Mouse (Mus musculus): ENCODE measurements around the gene Srsf3.

DNA sequence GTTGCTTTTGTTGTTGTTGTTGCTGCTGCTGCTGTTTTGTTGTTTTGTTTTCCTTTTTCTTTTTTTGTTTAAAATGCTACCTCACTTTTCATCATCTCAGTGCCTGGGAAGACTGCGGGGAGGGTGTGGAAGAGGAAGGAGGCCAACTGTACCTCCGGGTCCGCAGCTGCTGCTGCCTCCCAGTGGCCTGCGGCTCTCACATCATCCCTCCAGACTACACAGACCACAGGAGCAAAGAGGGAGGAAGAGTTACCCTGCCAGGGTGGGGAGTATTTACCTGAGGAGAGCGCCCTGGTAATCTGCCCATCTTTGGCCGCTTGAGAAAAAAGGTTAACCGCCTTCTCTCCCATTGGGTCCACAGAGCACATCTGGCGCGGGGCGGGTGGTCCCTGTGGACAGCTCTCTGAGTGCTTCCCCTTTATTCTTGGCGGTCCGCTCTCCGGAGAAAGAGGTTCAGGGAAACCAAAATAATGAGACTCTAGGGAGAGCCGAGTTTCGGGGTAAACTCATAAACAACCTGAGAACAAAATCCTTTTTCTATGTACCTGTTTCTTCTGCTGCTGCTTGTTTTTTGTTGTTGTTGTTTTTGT is 10.1 kb upstream of the Srsf3 start:
- no peak for TF ChIP-seq POLR2A (IDR thresholded peaks at IDR 0.05; ENCODE audit: low read depth, low read length)
- peak; percentile 62 for TF ChIP-seq CTCF (conservative IDR thresholded peaks at IDR 0.05; ENCODE audit: insufficient read depth, insufficient read length, low read depth, low read length)
